Mouse (Mus musculus): ENCODE results near the gene Ppil6.
"Not testable (repeated sequence)": the region's sequence is repeated elsewhere in the genome, so short reads cannot be mapped to it uniquely, and the experiment has no call there.

Gene Ppil6

GRCm38 (mm10) chr10:41477278-41478181 lies 12.7 kb upstream of the Ppil6 start:
- DNase-seq (ENCODE audit: low spot score): no peak

DNA sequence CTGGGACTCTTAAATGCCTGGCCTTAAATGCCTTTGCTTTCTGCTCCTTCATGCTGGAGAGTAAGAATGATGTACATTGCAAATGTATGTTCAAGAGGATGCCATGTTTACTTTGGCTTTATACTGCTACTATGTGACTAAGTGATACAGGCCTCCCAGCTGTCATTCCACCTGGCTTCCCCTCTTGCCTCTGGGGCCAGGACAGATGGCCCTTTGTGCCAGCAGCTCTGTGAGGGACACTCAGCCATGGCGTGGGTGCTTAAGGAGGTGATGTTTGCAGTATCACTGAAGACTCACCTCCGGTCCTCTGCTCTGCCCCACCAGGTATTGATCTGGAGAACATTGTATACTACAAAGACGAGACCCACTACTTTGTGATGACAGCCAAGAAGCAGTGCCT lies 10.3 kb upstream of the Ppil6 start:
- DNase-seq (ENCODE audit: low spot score): no peak

DNA sequence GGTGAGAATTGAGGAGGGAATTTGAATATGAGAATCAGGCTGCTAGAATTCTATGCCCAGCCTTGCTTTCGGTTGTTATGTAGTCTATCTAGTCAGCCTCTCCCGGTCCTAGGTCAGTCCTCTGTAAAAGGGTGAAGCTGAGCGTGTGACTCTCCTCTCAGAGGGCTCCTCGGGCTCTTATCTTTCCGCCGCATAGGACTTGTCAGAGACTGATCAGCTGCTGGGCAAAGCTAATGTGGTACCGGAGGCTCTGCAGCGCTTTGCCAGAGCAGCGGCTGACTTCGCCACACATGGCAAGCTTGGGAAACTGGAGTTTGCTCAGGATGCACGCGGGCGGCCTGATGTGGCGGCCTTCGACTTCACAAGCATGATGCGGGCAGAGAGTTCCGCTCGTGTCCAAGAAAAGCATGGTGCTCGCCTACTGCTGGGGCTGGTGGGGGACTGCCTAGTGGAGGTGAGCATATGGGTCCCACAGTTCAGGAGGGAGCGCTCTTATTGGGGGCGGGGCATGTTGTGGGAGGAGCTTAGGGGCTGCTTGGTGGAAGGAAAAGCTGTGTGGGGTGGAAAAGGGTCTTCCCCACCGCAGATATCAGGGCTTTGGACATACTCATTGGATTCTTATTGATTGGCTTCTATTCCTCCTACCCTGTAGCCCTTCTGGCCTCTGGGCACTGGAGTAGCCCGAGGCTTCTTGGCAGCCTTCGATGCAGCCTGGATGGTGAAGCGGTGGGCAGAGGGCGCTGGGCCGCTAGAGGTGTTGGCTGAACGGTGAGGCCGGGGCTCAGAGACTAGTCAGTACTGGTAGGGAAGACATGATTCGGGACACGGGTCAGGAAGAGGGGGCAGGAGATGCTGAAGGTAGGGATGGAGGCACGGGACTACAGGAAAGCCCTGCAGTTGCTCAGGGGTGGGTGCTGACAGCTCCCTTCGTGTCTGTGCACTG lies 9.0 kb upstream of the Ppil6 start:
- no peak for DNase-seq (ENCODE audit: low spot score)

GRCm38 (mm10) chr10:41482446-41482845 lies 7.8 kb upstream of the Ppil6 start:
- DNase-seq (ENCODE audit: low spot score): no peak

DNA sequence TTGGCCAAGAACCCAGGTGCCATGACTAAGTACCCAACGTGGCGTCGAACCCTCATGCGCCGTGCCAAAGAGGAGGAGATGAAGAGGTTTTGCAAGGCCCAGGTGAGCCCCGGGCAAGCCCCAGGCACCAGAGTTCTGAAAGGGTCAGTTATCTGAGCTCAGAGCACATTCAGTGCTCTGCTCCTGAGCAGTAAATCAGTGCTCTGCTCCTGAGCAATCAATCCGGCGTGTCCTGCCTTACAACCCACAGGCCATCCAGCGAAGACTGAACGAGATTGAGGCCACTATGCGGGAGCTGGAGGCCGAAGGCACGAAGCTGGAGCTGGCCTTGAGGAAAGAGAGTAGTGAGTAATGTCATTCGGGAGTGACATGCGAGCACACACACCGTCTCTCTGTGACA lies 4.5 kb upstream of the Ppil6 start:
- no peak for DNase-seq (ENCODE audit: low spot score)

GRCm38 (mm10) chr10:41486506-41487170 lies 3.6 kb upstream of the Ppil6 start:
- no peak for DNase-seq (ENCODE audit: low spot score)

DNA sequence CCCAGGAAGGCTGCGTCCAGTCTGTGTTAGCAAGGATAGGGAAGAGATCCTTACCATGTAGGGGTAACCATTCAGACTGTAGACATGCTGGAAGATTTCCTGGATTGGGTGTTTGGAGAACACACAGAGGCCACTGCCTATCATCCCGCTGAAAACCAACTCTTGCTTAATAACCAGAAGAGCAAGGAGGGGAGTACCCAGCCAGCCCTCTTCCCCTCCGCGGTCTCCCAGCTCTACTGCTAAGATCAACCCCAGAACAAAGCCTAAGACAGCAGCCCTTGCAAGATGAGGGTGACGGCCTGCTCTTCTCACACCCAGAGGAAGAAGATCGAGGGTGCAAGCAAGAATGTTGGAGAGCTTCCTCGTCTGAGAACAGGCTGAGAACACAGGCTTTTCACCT lies 1.4 kb upstream of the Ppil6 start:
- DNase-seq (ENCODE audit: low spot score): no peak

DNA sequence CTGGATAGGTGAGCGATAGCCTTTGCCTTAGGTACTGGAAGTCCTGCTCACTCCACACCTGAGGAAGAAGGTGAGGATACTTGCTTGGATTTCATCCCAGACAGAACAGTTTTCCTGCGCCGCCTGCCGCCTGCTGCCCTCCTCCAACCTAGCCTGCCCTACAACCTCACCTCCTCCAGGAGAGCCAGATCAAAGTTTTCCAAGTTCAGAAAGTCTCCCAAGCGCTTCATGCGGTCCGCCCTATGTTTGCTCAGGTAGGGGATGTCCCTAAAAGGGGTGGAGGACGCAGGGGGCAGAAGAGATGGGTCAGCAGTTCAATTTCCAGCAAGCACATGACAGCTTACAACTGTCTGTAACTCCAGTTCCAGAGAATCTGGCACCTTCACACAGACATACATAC lies 945 bp upstream of the Ppil6 start:
- no peak for DNase-seq (ENCODE audit: low spot score)

DNA sequence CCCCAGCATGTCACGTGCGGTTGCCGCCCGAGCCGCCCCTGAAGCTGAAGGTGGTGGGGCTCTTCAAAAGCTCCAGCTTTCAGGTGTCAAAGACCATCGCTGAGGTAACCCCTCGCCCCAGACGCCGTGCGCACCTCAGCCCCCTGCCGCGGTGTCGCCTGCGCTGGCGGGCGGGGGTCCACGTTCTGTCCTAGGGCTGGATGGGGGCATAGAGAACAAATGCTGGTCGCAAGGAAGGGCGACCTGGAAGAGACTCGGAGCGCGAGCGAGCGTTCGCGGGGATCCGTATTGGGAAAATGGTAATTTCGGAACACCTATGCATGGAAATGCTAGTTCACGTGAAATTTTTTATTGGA lies 257 bp downstream of the Ppil6 start:
- no peak for DNase-seq (ENCODE audit: low spot score)

GRCm38 (mm10) chr10:41491111-41491510 lies 872 bp downstream of the Ppil6 start:
- no peak for DNase-seq (ENCODE audit: low spot score)

DNA sequence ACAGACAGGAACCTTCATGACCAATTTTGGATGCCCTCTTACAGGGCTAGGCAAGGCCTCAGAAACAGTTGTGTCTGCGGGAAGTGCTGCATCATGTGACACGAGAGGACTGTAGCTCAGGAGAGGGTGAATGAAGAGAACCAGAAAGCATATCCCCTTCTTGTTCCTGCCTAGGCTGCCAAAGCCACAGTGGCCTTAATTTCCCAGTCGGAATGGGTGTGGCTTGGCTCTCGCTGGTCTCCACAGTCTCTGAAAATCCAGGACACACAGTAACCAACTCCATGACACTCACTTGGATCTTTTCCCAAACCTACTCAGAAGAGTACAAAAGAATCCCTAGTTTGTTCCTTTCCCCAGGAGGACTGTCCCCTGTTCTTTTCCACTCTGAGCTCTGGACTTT lies 10.7 kb downstream of the Ppil6 start:
- DNase-seq (ENCODE audit: low spot score): no peak

DNA sequence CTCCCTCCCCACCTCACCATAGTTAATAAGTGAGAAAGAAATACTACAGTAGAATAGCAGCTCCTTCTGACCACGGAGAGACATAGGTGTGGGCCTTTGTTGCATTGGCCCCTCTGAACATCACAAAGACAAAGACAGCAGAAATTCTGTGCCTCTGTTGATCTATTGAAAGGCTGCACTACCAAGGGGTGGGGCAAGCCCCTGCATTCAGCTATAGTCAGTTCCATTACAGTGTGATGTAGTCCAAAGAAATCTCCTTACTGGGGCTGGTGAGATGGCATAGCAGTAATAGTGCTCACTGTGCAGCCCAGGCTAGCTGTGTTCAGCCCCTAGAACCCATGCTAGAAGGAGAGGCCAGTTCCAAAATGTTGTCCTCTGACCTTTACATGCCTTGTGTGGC lies 14.8 kb downstream of the Ppil6 start:
- DNase-seq (ENCODE audit: low spot score): no peak

- not testable (repeated sequence) for DNase-seq (ENCODE audit: low spot score)
Observed at GRCm38 (mm10) chr10:41505446-41505845, 15.2 kb downstream of the Ppil6 start.

DNA sequence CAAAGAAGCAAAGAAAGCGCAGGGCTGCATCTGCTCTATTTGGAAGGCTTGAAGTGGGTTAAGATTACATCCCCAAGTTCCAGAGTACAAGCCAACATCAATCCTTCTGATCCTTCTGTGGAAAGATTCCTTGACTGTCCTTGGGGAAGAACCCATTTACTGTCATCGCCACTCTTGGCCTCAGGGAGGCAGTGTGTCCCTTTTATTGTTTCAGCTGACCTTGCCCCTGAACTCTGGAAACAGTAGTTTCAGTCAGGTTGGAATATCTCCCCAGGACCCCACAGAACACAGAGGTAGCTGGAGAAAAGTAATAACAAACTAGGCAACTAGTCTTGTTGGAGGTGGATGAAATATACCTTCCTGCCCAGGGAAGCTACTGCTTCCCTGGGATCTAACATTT lies 18.9 kb downstream of the Ppil6 start:
- DNase-seq (ENCODE audit: low spot score): no peak

DNA sequence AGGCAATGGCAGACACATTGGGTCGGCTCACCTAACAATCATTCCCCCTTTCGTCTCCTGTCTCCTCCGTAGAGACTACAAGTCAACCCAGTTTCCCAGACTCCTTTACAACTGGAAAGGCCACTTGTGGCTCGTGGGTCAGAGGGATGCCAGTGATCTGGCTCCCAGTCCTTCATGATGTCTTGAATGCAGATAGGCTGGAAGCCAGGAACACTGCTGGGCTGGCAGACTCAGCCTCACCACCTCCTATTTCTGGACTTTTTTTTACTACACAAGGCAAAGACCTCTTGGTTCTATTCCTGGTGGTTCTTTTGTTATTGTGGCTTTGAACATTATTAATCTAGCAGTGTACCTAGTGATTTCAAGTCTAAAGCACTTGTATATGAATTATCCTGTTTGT lies 24.1 kb downstream of the Ppil6 start:
- no peak for DNase-seq (ENCODE audit: low spot score)

DNA sequence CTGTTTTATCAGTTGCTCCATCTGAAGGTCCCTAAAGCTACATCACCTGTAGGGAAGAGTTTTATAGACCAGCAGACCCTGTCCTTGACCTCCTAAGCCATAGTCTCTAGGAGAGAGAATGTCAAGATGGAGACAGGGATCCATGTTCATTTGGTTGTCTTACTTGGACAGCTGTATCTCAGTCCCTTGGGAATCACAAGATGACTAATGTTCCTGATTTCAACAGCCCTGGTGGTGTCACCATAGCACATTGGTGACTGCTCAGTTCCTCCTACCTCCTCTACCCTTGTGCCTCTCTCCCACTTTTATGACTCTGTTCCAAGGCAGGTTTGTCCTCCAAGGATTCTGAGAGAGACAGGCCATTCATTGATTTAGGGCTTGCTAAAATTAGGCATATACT lies 24.7 kb downstream of the Ppil6 start:
- DNase-seq (ENCODE audit: low spot score): no peak

- DNase-seq (ENCODE audit: low spot score): no peak
Observed at GRCm38 (mm10) chr10:41518508-41518980, 28.3 kb downstream of the Ppil6 start.

DNA sequence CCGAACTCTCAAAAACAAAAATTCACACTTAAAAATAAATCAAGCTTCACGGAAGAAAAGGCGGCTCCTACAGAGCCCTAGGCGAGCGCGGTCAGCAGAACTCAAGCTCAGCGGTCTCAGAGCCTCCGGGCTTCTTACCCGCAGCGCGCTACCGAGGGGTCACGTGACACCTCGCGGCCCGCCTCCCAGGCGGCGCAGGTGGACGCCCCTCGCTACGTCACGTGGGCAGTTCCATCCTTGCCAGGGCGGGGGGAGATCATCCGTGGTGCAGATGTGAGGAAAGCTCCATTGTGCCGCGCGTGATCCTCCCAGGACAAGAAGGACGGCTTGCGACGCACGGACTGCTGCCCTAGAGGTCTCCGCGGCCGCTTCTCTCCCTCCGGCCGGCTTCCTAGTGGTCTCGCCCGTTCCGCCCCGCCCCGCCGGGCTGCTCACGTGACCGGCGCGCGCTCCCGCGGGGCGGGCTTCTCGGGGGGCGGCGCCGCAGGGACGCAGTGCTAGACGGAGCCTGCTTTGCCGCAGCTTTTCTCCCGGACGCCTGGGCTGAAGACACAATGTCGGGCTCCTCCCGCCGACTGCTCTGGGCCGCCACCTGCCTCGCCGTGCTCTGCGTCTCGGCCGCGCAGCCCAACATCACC lies 28.9 kb downstream of the Ppil6 start, which contains the start of gene Cd164:
Gene Cd164, plus strand, starts transcription at position 434 of the 638 bp plus-strand sequence.
- peak; percentile 92 for DNase-seq (ENCODE audit: low spot score)

GRCm38 (mm10) chr10:41519640-41520409 lies 29.6 kb downstream of the Ppil6 start:
- DNase-seq (ENCODE audit: low spot score): no peak

- DNase-seq (ENCODE audit: low spot score): no peak
Observed at GRCm38 (mm10) chr10:41520410-41520673, 30.1 kb downstream of the Ppil6 start.

DNA sequence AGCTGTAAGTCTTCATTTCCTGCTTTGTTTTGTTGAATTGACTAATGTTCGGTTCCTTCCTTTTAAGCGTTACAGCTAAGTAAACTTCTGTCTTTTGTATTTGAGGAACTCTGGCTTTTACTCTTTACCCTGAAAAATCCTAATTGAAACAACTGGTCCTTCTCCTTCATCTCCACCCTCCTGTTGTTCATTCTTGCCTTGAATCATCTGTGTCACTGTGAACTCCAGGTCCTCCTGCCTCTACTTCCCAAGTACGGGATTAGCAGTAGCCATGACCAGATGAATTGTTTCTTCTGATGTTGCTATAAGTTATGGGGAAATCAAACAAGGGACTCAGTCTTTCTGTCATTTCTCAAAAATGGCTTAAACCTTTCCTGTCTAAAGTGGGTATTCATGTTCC lies 33.1 kb downstream of the Ppil6 start:
- DNase-seq (ENCODE audit: low spot score): no peak

All from ovary, postnatal 10 days (tissue).